13 mouse cellular contexts compared by ENCODE assay signal in the genomic region with DNA sequence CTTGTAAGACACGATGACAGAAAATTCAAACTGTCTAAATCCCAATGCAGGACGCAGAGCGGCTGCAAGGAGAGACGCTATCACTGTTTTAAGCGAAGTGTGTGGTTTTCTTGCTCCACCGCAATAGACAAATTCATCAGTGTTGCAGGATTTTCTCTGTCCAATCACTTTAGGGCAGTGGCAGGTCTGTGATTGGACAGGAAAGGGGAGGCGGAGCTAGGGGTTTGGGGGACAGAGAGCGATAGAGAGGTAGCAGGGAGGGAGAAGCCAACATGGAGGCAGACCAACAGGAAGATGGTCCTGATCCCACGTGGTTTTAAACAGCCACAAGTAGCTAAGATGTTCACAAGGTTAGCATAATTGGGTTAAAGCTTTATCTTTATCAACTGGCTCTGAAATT.
"Had no signal": no experiment of that assay in that cellular context is flagged by ENCODE, and none has a peak within 500 bp of the region (broad histone marks: within the 10 kb centered on the region; RNA-seq: fewer than 3 reads in every experiment).

No protein-coding gene starts in this region.

- DNase-seq: liver, embryonic 13.5 days; liver, postnatal 0 days; lung, adult 2 months; lung, postnatal 14 days; lung, postnatal 36 days; retina, postnatal 1 day; right cerebral cortex, adult 18-20 months; thymus, adult 2 months; thymus, postnatal 14 days; thymus, postnatal 36 days had no signal

- ATAC-seq: liver, postnatal 0 days; lung, postnatal 0 days; midbrain, embryonic 13.5 days; midbrain, embryonic 15.5 days had no signal
